Mouse (Mus musculus): ENCODE results near the gene Elp6. TPM values are rescaled to one million over a fixed set of nuclear protein-coding genes. Genes with fewer than 3 reads are reported as not detected.

Gene Elp6
- not detected for polyA plus RNA-seq (2014; fragmentation: Illumina TruSeq; extraction: RNeasy Lipid Tissue Mini Kit (QIAGEN cat#74804); ENCODE audit: low replicate concordance)

GRCm38 (mm10) chr9:110304969-110305651 is at the start of gene Elp6:
TSS of gene Elp6 (plus strand) at chr9:110305173.

DNA sequence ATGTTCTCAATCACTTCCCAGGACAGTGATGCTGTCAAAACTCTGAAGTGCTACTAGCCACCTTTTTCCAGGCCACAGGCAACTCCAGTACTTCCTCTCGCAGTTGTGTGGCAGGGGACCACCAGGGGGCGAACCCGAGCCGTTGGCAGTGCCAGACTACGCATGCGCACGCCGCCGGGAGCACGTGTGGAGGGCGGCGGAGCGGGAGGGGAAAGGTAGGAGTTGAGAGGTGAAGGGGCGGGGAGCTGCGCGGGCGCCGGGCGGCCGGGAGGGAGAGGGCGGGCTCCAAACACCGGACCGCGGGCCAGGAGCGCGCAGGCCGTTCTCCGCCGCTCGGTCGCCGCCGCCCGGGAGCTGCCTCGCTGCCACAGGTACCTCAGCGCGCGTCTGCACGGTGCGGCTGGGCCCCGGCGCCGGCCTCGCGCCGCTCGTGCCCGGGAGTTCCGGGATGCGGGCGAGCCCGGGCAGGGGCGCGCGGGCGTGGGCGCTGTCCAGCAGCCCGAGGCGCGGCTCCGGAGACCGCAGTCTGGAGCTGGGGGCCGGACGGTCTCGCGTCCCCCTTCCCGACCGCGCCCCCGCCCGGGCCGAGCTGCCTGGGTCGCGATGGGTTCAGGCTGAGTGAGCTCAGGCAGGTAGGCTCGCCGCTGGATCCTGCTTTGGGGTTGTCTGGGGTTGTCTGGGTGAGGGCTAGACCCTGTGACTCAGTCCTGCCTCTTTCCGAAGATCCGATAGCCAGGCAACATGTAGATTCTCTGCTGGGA is 28.3 kb downstream of the Elp6 start, which contains the start of gene Scap:
Gene Scap, plus strand, starts transcription at position 154 of the 761 bp plus-strand sequence.

Other genes starting within 250 kb of the Elp6 start
- gene Smarcc1, start 187.5 kb upstream of the Elp6 start, polyA plus RNA-seq (2014; fragmentation: Illumina TruSeq; extraction: RNeasy Lipid Tissue Mini Kit (QIAGEN cat#74804); ENCODE audit: low replicate concordance) = 24.8 TPM
- gene Dhx30, start 187.3 kb upstream of the Elp6 start, polyA plus RNA-seq (2014; fragmentation: Illumina TruSeq; extraction: RNeasy Lipid Tissue Mini Kit (QIAGEN cat#74804); ENCODE audit: low replicate concordance) = 16.3 TPM
- gene Cspg5, start 61.4 kb upstream of the Elp6 start, polyA plus RNA-seq (2014; fragmentation: Illumina TruSeq; extraction: RNeasy Lipid Tissue Mini Kit (QIAGEN cat#74804); ENCODE audit: low replicate concordance) = not detected
- gene Scap, start 28.1 kb downstream of the Elp6 start, polyA plus RNA-seq (2014; fragmentation: Illumina TruSeq; extraction: RNeasy Lipid Tissue Mini Kit (QIAGEN cat#74804); ENCODE audit: low replicate concordance) = 0.11 TPM
- 0.33 TPM for gene Ptpn23, start 103.0 kb downstream of the Elp6 start, polyA plus RNA-seq (2014; fragmentation: Illumina TruSeq; extraction: RNeasy Lipid Tissue Mini Kit (QIAGEN cat#74804); ENCODE audit: low replicate concordance)
- gene Ngp, start 114.6 kb downstream of the Elp6 start, polyA plus RNA-seq (2014; fragmentation: Illumina TruSeq; extraction: RNeasy Lipid Tissue Mini Kit (QIAGEN cat#74804); ENCODE audit: low replicate concordance) = not detected
- 5.6 TPM for gene Klhl18, start 171.5 kb downstream of the Elp6 start, polyA plus RNA-seq (2014; fragmentation: Illumina TruSeq; extraction: RNeasy Lipid Tissue Mini Kit (QIAGEN cat#74804); ENCODE audit: low replicate concordance)
- gene Kif9, start 171.8 kb downstream of the Elp6 start, polyA plus RNA-seq (2014; fragmentation: Illumina TruSeq; extraction: RNeasy Lipid Tissue Mini Kit (QIAGEN cat#74804); ENCODE audit: low replicate concordance) = 0.56 TPM
- 56.1 TPM for gene Setd2, start 227.4 kb downstream of the Elp6 start, polyA plus RNA-seq (2014; fragmentation: Illumina TruSeq; extraction: RNeasy Lipid Tissue Mini Kit (QIAGEN cat#74804); ENCODE audit: low replicate concordance)

Data from small intestine, adult 10 weeks (tissue).